Mouse (Mus musculus): Measurements from ENCODE around the gene Msmp. TPM values are rescaled to one million over a fixed set of nuclear protein-coding genes. Genes with fewer than 3 reads are reported as not detected.

The Msmp gene
- polyA plus RNA-seq, 1 experiment: 0.24 TPM

DNA sequence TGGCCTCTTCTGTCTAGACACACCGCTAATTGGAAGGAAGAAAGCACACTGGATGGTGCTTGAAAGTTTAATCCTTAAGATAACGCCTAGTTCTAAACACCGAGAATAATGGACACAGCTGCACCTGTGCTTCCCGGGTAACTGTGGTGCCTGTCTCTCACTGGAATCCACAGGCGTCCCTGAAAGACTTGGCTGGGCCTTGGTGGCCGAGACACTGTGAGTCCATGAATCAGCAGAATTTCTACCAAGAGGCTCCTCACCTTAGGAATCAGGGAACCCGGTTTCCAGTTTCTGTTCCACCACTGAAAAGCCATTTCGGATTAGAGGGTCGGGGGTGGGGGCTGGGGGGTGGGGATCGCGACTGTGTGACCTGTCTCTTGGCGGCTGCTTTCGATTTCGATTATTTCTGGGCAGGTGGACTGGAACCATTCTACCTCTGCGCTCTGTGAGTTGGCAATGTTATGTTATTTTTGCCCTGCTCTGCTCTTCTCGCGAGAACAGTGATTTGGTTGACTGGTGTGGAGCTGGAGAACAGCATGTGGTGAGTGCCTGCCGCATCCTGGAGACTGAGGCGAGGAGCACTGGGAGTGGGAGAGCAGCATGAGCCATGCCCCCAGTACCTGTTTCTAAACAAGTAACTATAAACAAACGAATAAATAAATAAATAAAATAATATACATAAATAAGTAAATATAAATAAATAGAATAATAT is 45.0 kb upstream of the Msmp start:
- Histone ChIP-seq H3K4me3 (replicated peaks; ENCODE audit: extremely low read depth, low read depth, low read length) (no peak overlapping the region), H3K4me1 (ENCODE audit: control insufficient read depth, insufficient read depth, low read length) (peaks cover 4% of the 10 kb centered on the region; the same call in 1 of the 2 replicates)
- DNase-seq: no peak
- 41% methylated on average over 20 of the region's 20 CpGs for WGBS
- TF ChIP-seq POLR2A (IDR thresholded peaks at IDR 0.05; ENCODE audit: borderline replicate concordance, extremely low read depth, low read depth, low read length): no peak
- no peak for TF ChIP-seq CTCF (IDR thresholded peaks at IDR 0.05; ENCODE audit: insufficient read depth, low read length)

DNA sequence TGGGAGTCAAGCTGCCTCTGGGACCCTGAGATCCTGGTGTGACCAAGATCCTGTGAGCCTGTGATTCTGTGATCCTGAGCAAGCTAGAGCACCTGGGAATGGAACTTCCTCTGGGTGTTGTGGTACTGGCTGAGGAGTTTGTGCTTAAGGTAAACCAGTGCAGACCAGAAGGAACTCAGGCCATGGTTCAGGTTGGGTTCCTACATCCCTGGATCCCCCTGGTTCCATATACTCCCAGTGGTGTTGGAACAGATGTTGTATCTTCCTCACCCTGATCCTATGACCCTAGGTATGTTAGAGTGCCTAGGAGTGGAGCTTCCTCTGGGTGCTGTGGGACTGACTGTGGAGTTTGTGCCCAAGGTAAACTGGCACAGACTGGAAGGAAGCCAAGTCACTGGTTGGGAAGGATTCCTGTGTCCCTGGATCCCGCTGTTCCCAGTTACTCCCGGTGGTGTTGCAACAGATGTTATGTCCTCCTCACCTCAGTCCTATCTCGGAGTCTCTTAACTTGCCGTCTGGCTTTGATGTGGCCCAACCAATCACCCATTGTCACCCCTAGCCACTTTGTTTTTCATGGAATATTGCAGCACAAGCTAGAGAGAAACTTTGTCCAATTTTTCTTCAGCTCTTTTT is 36.0 kb upstream of the Msmp start:
- no peak for DNase-seq
- TF ChIP-seq CTCF (IDR thresholded peaks at IDR 0.05; ENCODE audit: insufficient read depth, low read length) (no peak), POLR2A (IDR thresholded peaks at IDR 0.05; ENCODE audit: borderline replicate concordance, extremely low read depth, low read depth, low read length) (no peak)
- WGBS: 49% methylated on average over 4 of the region's 4 CpGs
- no peaks in the 10 kb centered on the region for H3K4me1 ChIP-seq (ENCODE audit: control insufficient read depth, insufficient read depth, low read length)
- H3K4me3 ChIP-seq (replicated peaks; ENCODE audit: extremely low read depth, low read depth, low read length): no peak overlapping the region

DNA sequence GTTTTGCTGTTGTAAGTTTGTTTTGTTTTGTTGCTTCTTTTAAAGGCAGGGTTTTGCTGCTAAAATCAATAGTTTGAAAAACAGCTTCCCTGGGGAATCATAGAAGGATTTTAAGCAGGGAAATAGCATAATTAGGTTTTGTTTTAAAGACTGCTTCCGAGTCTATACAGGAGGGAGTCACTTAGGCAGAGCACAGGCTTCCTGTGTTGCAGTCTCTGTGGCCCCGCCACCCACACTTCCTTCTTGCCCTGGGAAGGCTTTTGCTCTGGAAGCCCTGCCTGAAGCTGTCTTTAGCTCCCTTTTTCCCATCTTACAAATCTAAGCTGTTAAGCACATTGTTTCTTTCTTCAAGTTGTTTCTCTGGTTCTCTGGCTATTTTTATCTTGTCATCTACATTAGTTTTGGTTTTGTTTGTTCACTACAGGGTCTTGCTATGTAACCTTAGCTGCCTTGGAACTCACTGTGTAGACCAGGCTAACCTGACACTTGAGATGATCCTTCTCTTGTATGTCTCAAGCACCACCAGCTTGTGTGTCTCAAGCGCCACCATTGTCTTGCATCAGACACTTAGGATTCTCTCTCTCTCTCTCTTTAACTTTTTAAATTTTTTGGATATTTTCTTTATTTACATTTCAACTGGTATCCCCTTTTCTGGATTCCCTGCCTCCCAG is 28.9 kb upstream of the Msmp start:
- DNase-seq: no peak
- WGBS: 44% methylated on average over 3 of the region's 3 CpGs
- H3K4me3 ChIP-seq (replicated peaks; ENCODE audit: extremely low read depth, low read depth, low read length): no peak overlapping the region
- no peaks in the 10 kb centered on the region for H3K4me1 ChIP-seq (ENCODE audit: control insufficient read depth, insufficient read depth, low read length)
- TF ChIP-seq POLR2A (IDR thresholded peaks at IDR 0.05; ENCODE audit: borderline replicate concordance, extremely low read depth, low read depth, low read length) (no peak; the same call in 1 of the 2 replicates), CTCF (IDR thresholded peaks at IDR 0.05; ENCODE audit: insufficient read depth, low read length) (no peak)

DNA sequence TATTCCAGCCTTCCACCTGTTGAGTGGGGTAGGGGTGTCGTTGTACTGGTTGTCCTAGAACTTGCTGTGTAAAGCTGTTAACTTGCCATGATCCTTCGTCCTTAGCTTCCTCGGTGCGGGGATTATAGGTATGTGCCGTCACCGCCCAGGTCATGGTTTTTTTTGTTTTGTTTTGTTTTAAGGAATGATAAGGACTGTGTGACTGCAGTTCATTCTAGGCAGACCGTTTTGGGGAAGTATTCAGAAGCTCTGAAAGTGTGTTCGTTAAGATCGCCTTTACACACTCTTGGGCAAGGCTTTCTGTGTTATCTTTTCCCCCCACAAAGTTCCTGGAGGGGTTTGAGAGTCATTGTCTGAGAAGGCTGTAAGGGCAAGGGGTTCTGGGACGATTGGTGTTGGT is 28.2 kb upstream of the Msmp start:
- no peak for DNase-seq
- Histone ChIP-seq H3K4me1 (ENCODE audit: control insufficient read depth, insufficient read depth, low read length) (no peaks in the 10 kb centered on the region), H3K4me3 (replicated peaks; ENCODE audit: extremely low read depth, low read depth, low read length) (no peak overlapping the region)
- no peak for TF ChIP-seq CTCF (IDR thresholded peaks at IDR 0.05; ENCODE audit: insufficient read depth, low read length)
- no peak for TF ChIP-seq POLR2A (IDR thresholded peaks at IDR 0.05; ENCODE audit: borderline replicate concordance, extremely low read depth, low read depth, low read length)
- WGBS: 57% methylated on average over 10 of the region's 10 CpGs

DNA sequence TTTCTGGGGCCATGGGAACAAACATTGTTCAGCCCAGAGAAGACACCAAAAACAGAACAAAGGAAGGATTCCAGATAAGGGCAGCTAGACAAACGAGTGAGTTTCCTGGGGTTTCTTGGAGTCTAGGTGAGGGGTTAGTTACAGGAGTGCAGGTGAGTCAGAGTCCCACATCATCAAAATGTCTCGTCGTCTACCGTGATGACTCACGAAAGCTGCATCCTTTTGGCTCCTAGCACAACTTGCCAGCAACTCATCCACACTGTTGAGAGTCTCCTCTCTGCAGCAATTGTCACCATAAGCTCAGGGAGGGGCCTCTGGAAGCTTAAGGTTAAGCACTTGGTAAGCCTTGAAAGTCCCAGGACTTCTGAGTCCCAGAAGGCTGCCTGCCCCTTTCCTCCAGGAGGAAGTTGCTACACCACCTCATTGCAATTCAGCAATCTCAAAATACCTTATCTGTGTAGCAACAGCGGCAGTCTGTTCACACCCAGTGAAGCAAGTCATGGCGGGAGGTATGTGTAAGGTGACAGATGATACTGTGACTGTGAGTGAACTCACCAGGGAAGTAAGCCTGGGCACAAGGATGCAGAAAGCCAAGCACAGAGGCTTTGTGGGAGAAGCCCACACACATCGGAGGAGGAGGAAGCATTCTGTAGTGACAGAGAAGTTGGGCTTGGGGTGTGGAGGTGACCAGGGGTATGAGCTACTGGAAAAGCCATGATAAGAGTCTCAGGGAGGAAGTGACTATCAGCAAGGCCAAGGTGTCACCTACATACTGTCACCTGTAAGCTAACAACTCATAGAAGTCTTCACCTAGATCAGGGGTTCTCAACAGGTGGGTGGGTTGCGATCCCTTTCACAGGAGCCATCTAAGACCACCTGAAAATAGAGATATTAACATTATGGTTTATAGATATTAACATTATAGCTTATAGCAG is 20.7 kb upstream of the Msmp start:
- WGBS: 45% methylated on average over 9 of the region's 9 CpGs
- Histone ChIP-seq H3K4me3 (replicated peaks; ENCODE audit: extremely low read depth, low read depth, low read length) (no peak overlapping the region), H3K4me1 (ENCODE audit: control insufficient read depth, insufficient read depth, low read length) (no peaks in the 10 kb centered on the region)
- TF ChIP-seq POLR2A (IDR thresholded peaks at IDR 0.05; ENCODE audit: borderline replicate concordance, extremely low read depth, low read depth, low read length): no peak
- TF ChIP-seq CTCF (IDR thresholded peaks at IDR 0.05; ENCODE audit: insufficient read depth, low read length): no peak
- DNase-seq: no peak

DNA sequence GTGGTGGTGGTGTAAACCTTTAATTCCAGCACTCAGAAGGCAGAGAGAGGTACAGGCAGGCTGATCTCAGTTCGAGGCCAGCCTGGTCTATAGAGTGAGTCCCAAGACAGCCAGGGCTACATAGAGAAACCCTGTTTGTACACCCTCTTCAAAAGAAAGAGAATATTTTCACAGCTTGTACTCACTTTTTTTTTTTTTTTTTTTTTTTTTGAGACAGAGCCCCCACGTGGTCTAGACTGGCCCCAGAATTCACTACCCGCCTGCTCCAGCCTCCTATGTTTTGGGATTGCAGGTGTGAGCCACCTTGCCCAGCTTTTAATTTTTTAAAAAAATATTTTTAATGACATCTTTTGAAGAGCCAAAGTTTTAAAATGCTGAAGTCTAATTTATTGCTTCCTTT is 19.8 kb upstream of the Msmp start:
- no peak for DNase-seq
- Histone ChIP-seq H3K4me1 (ENCODE audit: control insufficient read depth, insufficient read depth, low read length) (no peaks in the 10 kb centered on the region), H3K4me3 (replicated peaks; ENCODE audit: extremely low read depth, low read depth, low read length) (no peak overlapping the region)
- WGBS: 58% methylated on average over 3 of the region's 3 CpGs
- TF ChIP-seq POLR2A (IDR thresholded peaks at IDR 0.05; ENCODE audit: borderline replicate concordance, extremely low read depth, low read depth, low read length) (no peak), CTCF (IDR thresholded peaks at IDR 0.05; ENCODE audit: insufficient read depth, low read length) (no peak)

DNA sequence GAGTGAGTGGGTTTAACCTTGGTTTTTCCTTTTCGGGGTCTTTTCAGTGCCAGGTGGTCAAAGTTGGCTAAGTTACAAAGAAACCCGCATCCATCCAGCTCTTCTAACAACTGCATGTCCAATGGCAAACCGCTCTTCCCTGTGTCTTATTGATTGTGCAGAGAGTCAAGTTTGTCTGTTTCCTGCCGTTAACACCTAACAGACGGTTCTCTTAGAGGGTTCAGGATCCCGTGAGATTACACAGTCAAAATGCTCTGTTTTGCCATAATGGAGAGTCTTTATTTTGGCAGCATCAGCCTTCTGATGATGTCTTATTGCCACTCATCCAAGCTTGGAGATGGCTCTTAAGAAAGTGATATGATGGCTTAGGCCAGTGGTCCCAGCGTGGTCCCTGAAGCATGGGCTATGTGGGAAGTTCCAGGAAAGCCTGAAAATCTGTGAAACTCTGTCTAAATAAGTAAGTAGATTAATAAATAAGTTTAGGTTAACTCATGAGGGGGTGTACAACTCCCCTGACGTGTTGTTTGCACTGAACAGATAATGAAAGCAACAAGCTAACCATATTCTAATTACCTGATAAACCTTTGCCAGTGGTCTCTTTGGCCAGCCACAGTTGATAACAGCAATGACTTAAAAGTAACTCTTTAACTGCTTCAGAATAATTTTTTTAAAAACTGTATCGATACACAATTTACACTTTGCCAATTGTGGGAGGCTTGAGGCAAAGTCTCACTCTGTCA is 16.1 kb upstream of the Msmp start:
- no peak overlapping the region for H3K4me3 ChIP-seq (replicated peaks; ENCODE audit: extremely low read depth, low read depth, low read length)
- H3K4me1 ChIP-seq (ENCODE audit: control insufficient read depth, insufficient read depth, low read length): no peaks in the 10 kb centered on the region
- WGBS: 72% methylated on average over 9 of the region's 9 CpGs
- no peak for DNase-seq
- no peak for TF ChIP-seq POLR2A (IDR thresholded peaks at IDR 0.05; ENCODE audit: borderline replicate concordance, extremely low read depth, low read depth, low read length)
- TF ChIP-seq CTCF (IDR thresholded peaks at IDR 0.05; ENCODE audit: insufficient read depth, low read length): no peak

DNA sequence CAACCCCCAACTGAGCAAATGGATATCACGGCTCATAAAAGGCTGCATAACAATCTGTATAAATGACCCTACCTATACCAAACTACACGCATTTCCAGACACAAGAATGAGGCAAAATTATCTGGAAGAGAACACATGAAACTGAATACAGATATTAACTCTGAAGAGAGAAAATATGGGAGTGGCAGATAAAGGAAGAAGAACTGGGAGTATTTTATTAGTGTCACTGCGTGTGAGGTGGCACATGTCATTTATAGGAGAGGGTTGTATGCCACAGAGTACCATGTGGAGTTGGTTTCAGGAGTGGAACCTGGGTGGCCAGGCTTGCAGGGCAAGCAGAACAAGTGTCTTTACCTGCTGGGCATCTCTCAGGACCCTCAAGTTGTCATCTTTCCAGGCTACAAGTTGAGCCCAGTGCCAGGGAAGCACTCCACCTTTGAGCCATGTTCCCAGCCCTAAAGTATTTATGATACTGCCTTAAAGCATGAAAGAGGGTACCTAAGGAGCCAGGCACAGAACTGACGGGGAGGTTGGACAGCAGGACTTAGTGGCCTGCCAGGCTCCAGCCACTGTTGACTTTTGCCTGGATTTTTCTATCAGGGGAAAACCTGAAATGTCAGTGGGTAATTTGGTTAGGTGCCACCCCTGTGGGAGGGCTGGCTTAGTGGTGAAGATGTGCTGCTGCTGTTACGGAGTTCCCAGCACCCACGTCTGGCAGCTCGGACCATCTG is 14.5 kb upstream of the Msmp start:
- TF ChIP-seq POLR2A (IDR thresholded peaks at IDR 0.05; ENCODE audit: borderline replicate concordance, extremely low read depth, low read depth, low read length): no peak
- no peak for TF ChIP-seq CTCF (IDR thresholded peaks at IDR 0.05; ENCODE audit: insufficient read depth, low read length)
- Histone ChIP-seq H3K4me1 (ENCODE audit: control insufficient read depth, insufficient read depth, low read length) (no peaks in the 10 kb centered on the region), H3K4me3 (replicated peaks; ENCODE audit: extremely low read depth, low read depth, low read length) (no peak overlapping the region)
- WGBS: 72% methylated on average over 7 of the region's 7 CpGs
- DNase-seq: no peak

Measured in lung, adult 2 months (tissue).